Mouse (Mus musculus) stomach, postnatal 0 days (tissue): ENCODE results near the gene Acss2.

Source experiments
- CTCF ChIP-seq: IDR thresholded peaks from 2 replicates; pipeline ENCODE4 v1.5.1; 2016; ENCODE audit warnings: antibody characterized with exemption, low read depth, mild to moderate bottlenecking, moderate library complexity
- EP300 ChIP-seq: optimal IDR thresholded peaks from 2 replicates; pipeline ENCODE3; 2016; ENCODE audit warnings: antibody characterized with exemption

- TF ChIP-seq CTCF (no peak), EP300 (no peak)
Observed at GRCm38 (mm10) chr2:155632138-155632936, 114.6 kb downstream of the Acss2 start.
